Mouse (Mus musculus) liver, embryonic 14.5 days (tissue): ENCODE results near the gene Cnbd2.

Experiments used
- CTCF ChIP-seq: IDR thresholded peaks from 2 replicates; pipeline ENCODE4 v1.5.1; 2016; ENCODE audit warnings: antibody characterized with exemption, low read depth, control low read depth
- EP300 ChIP-seq: IDR thresholded peaks from 2 replicates; pipeline ENCODE4 v1.6.1; 2016; ENCODE audit warnings: antibody characterized with exemption, low read depth

DNA sequence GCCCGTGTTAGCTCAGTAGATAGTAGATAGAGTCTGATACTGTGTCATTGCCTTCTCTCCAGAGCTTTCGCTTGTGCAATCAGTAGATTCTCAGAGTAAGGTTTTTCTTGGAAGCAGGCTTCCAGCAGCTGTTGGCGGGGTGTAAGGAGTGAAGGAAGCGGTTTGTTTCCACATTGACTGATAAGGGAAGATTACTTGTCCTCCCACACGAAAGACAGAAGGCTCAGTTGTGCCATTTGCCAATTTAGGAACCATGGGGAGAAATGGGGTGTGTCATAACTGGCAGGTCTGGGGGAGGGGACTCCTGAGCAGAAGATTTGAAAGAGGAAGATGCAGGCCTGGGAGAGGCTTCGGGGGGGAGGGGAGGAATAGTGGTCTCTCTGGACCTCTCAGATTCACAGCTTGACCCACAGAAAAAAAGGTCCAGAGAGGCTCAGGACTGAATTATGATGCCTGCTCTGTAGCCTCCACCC is 12.1 kb downstream of the Cnbd2 start:
- TF ChIP-seq CTCF: no peak
- TF ChIP-seq EP300: no peak
